Comparison of ENCODE assay signal across 8 mouse cellular contexts in the genomic region with DNA sequence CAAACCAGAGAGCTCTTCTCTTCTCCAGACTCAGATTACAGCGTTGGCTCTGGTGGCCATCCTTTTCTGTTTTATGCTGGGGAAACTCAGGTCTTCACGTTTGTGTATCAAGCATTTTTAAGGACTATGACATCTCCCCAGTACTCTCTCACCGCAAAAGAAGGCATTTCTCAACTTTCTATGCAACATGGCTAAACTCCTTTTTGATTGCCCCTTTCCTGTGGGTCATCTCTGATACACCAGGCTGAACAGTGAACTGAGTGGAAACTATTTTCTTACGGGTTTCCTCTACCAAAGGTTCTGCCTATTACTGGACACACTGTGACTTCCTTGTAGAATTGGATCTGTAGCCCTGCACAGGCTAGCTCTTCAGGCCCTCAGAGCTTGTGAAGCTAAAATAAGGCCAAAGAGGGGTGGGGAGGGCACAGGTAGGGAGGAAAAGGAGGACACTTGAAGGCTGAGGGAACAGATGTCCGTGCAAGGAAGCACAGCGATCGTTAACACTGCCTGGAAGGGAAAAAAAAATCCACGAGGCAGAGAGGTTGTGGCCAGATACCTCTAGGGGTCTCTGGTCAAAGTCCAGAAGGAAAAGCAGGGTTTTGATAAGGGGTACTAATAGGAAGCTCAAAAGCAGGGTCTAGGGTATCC. TPM values are rescaled to one million over a fixed set of nuclear protein-coding genes. Genes with fewer than 3 reads are reported as not detected.
DNase-seq lines count a peak whose midpoint lies in the region; ATAC-seq and TF ChIP-seq lines count a peak whose summit lies in the region.

No protein-coding gene starts in this region.

- peak overlapping the region; percentile 39 for H3K4me3 ChIP-seq in kidney, embryonic 16.5 days (ENCODE audit: low read length)
- peak overlapping the region; percentile 24 for H3K4me3 ChIP-seq in hindbrain, embryonic 11.5 days (ENCODE audit: low read depth, low read length)
- peak overlapping the region; percentile 32 for H3K4me3 ChIP-seq in lung, postnatal 0 days (ENCODE audit: low read depth, low read length)

- H3K27me3 ChIP-seq in kidney, embryonic 16.5 days (ENCODE audit: insufficient read depth, low read length): no peaks in the 10 kb centered on the region
- H3K27me3 ChIP-seq in hindbrain, embryonic 11.5 days (ENCODE audit: control insufficient read depth, insufficient read depth, low read length): no peaks in the 10 kb centered on the region
- no peaks in the 10 kb centered on the region for H3K27me3 ChIP-seq in lung, postnatal 0 days (replicated peaks; ENCODE audit: insufficient read depth, low read length)

- WGBS in kidney, embryonic 16.5 days: 28% methylated on average over 8 of the region's 8 CpGs
- 30% methylated on average over 8 of the region's 8 CpGs for WGBS in hindbrain, embryonic 11.5 days
- 22% methylated on average over 8 of the region's 8 CpGs for WGBS in lung, postnatal 0 days

- no peak for TF ChIP-seq EP300 in lung, postnatal 0 days (IDR thresholded peaks at IDR 0.05)

- peak; percentile 25 for TF ChIP-seq CTCF in lung, postnatal 0 days (IDR thresholded peaks at IDR 0.05)

- H3K27ac ChIP-seq in kidney, embryonic 16.5 days (ENCODE audit: low read length): peak overlapping the region; percentile 86
- peak overlapping the region; percentile 70 for H3K27ac ChIP-seq in hindbrain, embryonic 11.5 days (ENCODE audit: low read depth, low read length)
- peak overlapping the region; percentile 92 for H3K27ac ChIP-seq in lung, postnatal 0 days (ENCODE audit: low read length)

- peaks cover 17% of the 10 kb centered on the region for H3K4me1 ChIP-seq in kidney, embryonic 16.5 days (ENCODE audit: insufficient read depth, low read length)
- H3K4me1 ChIP-seq in hindbrain, embryonic 11.5 days (replicated peaks; ENCODE audit: control insufficient read depth, insufficient read depth, low read length): no peaks in the 10 kb centered on the region
- H3K4me1 ChIP-seq in lung, postnatal 0 days (ENCODE audit: insufficient read depth, low read depth, low read length): no peaks in the 10 kb centered on the region

- intact Hi-C loops in left cerebral cortex, postnatal 36 days (cut with DNase I): loop anchor here (5.0 to 10.0 kb wide), 2 partner anchors 36 to 293 kb away; no protein-coding TSS in a partner anchor

- peak; percentile 16; the same call in 1 of the 2 replicates for ATAC-seq in kidney, embryonic 16.5 days (ENCODE audit: low FRiP score, low TSS enrichment)
- ATAC-seq in hindbrain, embryonic 11.5 days (ENCODE audit: low FRiP score): no peak; the same call in 1 of the 2 replicates
- ATAC-seq in lung, postnatal 0 days: peak; percentile 1; the same call in 1 of the 2 replicates

- no peaks in the 10 kb centered on the region for H3K36me3 ChIP-seq in kidney, embryonic 16.5 days (ENCODE audit: insufficient read depth, low read length)
- H3K36me3 ChIP-seq in hindbrain, embryonic 11.5 days (ENCODE audit: control insufficient read depth, insufficient read depth, low read length): no peaks in the 10 kb centered on the region
- H3K36me3 ChIP-seq in lung, postnatal 0 days (ENCODE audit: insufficient read depth, low read length): no peaks in the 10 kb centered on the region

- no peak for DNase-seq in kidney, adult 11 months
- peak; percentile 79 for DNase-seq in brain, adult 2 months (ENCODE audit: low read depth, low spot score)
- DNase-seq in hindbrain, embryonic 11.5 days (ENCODE audit: low spot score): no peak
- no peak for DNase-seq in lung, postnatal 0 days (ENCODE audit: low spot score)
- no peak for DNase-seq in right cerebral cortex, adult 18-20 months
- no peak for DNase-seq in cerebellum, adult 9-10 months
- DNase-seq in left cerebral cortex, postnatal 36 days (ENCODE audit: low spot score in 2 of 2): no peak

- peak overlapping the region; percentile 57 for H3K4me2 ChIP-seq in kidney, embryonic 16.5 days (replicated peaks; ENCODE audit: low read depth, low read length)
- peak overlapping the region; percentile 40 for H3K4me2 ChIP-seq in hindbrain, embryonic 11.5 days (replicated peaks; ENCODE audit: low read depth, low read length)
- H3K4me2 ChIP-seq in lung, postnatal 0 days (replicated peaks; ENCODE audit: low read depth, low read length): peak overlapping the region; percentile 66

- H3K9me3 ChIP-seq in kidney, embryonic 16.5 days (ENCODE audit: low read length): no peaks in the 10 kb centered on the region
- no peaks in the 10 kb centered on the region for H3K9me3 ChIP-seq in hindbrain, embryonic 11.5 days (ENCODE audit: control insufficient read depth, low read length)
- H3K9me3 ChIP-seq in lung, postnatal 0 days (ENCODE audit: low read length): no peaks in the 10 kb centered on the region

- H3K9ac ChIP-seq in kidney, embryonic 16.5 days (replicated peaks; ENCODE audit: low read length): peak overlapping the region; percentile 62
- H3K9ac ChIP-seq in hindbrain, embryonic 11.5 days (ENCODE audit: low read depth, low read length): peak overlapping the region; percentile 65
- H3K9ac ChIP-seq in lung, postnatal 0 days (replicated peaks; ENCODE audit: low read depth): peak overlapping the region; percentile 52

RNA-seq across cellular contexts. Expression of a gene that starts 0.6 kb away (rescaled TPM):
- 135 and 139 TPM in 2 replicates for polyA plus RNA-seq in kidney, embryonic 16.5 days (2015; fragmentation: Nextera tagmentation; extraction: Ambion mirVana)
- 70.4 and 75.4 TPM in 2 replicates for polyA plus RNA-seq in hindbrain, embryonic 11.5 days (2014; fragmentation: Nextera tagmentation; extraction: Ambion mirVana)
- 132 and 133 TPM in 2 replicates for polyA plus RNA-seq in lung, postnatal 0 days (2015; fragmentation: Nextera tagmentation; extraction: Ambion mirVana)
- total RNA-seq in left cerebral cortex, postnatal 36 days (2021): 1,000 to 10,000 TPM in 1 of 2 experiments, 100 to 1,000 TPM in 1; 963 to 1,027 TPM

RNA-seq across cellular contexts. Expression of a gene that starts 26.2 kb away (rescaled TPM):
- polyA plus RNA-seq in kidney, embryonic 16.5 days (2015; fragmentation: Nextera tagmentation; extraction: Ambion mirVana): 38.5 and 41.9 TPM in 2 replicates
- polyA plus RNA-seq in hindbrain, embryonic 11.5 days (2014; fragmentation: Nextera tagmentation; extraction: Ambion mirVana): 26.6 and 27.9 TPM in 2 replicates
- polyA plus RNA-seq in lung, postnatal 0 days (2015; fragmentation: Nextera tagmentation; extraction: Ambion mirVana): 9.9 and 10.7 TPM in 2 replicates
- 1 to 10 TPM; 8.7 to 8.8 TPM for total RNA-seq in left cerebral cortex, postnatal 36 days (2021)
